Mouse (Mus musculus): Measurements from ENCODE around the gene Vps4a.

The Vps4a gene

DNA sequence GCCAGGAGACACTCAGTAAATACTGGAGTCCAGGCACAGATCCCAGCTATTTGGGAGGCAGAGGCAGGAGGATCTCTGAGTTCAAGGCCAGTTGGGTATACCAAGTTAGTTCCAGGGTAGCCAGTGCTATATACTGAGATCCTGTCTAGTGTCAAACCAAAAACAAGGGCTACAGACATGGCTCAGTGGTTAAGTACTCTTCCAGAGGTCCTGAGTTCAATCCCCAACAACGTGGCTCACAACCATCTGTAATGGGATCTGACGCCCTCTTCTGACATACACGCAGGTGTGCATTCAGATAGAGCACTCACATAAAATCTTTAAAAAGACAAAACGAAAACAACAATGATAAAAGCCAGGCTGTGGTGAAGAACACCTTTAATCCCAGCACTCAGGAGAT, 18.5 kb downstream of the Vps4a start:
- no peak for DNase-seq

DNA sequence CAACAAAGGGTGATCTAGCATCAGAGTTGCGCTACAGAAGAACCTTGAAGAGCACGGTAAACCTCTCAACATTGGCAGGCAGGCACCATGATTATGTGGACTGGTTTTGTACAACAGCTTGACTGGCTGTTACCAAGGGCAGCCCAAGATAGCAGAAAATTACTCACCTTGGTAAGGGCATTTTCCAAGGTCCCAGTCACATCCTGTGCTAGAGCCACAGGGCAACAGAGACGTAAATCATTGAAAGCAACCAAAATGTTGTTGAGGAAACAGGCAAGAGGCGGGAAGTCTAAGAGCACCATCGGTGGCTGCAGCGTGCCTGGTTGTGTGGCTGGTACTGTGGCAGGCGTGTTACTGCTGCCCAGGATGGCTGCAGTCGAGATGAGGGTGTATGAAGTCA, 21.0 kb downstream of the Vps4a start:
- no peak for DNase-seq

DNA sequence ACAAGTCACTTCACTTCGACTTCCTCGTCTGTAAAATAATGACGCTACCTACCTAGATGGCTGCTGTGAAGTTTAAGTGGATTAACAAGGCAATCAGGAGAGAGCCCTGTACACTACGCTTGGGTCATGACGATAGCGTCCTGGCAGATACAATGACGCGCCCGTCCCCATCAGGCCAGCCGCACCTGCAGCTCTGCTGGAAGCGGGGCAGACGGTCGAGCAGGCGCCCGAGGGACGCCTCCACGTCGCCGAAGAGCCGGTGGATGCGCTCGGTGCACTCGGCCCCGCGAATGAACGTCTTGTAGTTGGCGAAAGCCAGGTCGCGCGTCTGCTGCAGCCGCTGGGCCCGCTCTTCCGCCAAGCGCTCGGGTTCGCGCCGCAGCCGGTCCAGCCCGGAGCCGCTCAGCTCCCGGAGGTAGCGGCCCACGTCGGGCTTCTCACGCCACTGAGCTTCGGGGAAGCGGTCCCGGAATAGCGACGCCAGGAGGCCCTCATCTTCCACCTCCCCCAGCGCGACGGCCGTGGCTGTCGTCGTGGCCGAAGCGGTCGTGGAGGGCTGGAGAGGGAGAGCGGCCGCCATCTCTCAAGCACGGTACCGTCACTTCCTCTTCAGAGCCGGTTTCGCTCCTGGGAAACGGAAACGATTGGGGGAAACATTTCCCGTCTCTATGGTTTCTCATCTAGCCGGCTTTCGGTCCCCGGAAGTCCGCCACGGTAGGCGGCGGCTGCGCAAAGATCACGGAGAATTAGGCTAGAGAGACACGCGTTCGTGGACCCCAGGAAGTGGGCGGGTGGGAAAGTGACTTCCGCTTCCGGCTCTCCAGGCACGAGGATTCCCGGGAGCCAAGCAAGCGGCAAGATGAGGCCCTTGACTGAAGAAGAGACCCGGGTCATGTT, 25.3 kb downstream of the Vps4a start, which contains the start of the genes Cog8 and Nip7:
Cog8 (minus strand) TSS at position 614 of the 897 bp plus-strand sequence.
Nip7 (plus strand) TSS at position 802 of the 897 bp plus-strand sequence.
- DNase-seq: peak; percentile 95

DNA sequence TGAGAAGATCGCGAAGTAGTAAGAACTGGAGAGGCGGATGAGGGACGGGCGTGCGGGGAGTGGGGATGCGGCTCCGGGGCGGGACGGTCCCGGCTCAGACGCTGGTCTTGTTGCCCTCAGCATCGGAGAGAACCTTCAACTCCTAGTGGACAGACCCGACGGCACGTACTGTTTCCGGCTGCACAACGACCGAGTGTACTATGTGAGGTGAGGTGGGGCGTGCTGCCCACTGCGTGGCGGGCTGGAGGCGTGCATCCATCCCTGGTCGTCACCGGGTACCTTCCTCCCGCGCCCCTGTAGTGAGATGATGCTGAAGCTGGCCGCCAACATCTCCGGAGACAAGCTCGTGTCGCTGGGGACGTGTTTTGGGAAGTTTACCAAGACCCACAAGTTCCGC, 25.9 kb downstream of the Vps4a start:
- no peak for DNase-seq

DNA sequence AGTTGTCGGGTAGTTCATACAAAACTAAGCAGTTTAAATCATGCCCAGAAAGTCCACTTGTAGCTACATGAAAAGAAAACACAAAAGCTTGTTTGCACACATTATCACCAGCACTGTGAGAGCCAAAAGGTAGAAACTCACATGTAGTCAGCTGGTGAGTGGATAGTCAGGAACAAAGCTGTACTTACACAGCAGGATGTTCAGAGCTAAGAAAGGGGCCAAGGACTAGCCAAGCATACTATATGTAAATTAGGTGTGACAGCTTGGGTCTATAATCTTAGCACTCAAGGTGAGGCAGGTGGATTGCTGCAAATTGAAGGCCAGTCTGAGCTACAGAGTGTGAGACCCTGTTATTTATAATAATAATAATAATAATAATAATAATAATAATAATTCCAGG, 31.6 kb downstream of the Vps4a start:
- DNase-seq: no peak

DNA sequence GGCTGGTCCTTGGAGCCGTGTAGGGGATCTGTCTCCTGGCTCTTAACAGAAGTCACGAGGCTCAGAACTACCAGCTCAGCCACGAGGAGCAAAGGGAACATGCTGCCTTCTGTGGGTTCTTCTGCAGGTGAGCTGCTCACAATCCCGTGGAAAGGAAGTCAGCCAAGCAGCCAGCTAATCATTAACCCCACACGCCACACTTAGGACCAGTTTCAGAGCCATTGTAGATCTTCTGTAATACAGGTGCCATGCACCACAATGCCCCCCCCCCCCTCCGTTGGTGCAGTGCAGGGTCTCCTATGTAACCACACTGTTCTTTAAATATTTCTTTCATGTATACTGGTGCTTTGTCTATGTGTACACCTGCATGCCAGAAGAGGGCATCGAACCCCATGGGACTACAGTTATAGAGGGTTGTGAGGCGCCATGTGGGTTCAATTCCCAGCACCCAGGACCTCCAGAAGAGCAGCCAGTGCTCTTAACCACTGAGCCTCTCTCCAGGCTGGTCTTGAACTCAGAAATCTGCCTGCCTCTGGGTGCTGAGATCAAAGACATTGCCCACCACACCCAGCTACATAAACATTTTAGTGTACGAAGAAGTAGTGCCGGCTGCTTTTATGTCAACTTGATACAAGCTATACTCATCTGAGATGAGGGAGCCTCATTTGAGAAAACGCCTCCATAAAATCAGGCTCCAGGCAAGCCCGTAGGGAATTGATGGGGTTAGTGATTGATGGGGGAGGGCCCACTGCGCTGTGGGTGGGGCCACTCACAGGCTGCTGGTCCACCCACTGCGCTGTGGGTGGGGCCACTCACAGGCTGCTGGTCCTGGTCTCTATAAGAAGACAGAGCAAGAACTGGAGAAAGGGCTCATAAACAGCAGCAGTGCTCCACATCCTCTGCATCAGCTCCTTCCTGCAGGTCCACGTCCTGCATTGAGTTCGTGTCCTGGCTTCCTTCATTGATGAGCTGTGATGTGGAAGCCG, 34.8 kb downstream of the Vps4a start, which contains the start of gene Tmed6:
Tmed6 (minus strand) TSS at position 134 of the 986 bp plus-strand sequence.
- DNase-seq: no peak

DNA sequence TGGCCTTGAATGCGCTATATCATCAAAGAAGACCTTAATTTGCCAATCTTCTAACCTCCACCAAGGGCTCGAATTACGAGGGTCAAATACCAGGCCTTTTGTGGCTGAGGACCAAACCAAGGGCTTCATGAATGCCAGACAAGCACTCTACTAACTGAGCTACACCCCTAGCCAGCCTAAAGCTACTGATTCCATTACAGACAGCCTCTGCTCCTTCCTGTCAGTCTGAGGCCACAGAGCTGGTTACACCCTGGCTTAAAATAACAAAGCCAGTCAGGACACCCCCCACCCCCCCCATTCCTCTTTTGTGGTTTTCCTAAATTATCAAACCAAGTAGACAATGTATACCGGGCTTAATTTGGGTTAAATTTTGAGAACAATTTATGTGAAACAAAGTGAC, 42.7 kb downstream of the Vps4a start:
- DNase-seq: no peak

DNA sequence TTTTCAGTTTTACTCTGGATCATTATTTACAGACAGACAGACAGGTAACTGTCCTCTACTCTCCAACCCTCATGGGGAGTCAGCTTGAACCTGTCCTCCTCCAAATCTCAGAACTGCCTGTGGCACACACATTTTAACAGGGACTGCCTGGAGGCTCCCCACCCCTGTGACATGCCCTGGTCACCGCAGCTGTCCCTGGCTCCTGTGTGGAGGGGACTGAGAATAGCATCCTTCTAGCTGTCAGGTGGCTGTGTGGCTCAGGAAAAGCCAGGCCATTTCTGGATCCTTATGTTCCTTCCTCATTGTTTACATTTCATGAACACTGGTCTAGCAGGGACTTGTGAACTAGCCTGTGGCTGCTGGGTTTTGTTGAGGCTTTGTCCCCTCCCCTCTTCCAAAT, 43.1 kb downstream of the Vps4a start:
- DNase-seq: no peak

DNA sequence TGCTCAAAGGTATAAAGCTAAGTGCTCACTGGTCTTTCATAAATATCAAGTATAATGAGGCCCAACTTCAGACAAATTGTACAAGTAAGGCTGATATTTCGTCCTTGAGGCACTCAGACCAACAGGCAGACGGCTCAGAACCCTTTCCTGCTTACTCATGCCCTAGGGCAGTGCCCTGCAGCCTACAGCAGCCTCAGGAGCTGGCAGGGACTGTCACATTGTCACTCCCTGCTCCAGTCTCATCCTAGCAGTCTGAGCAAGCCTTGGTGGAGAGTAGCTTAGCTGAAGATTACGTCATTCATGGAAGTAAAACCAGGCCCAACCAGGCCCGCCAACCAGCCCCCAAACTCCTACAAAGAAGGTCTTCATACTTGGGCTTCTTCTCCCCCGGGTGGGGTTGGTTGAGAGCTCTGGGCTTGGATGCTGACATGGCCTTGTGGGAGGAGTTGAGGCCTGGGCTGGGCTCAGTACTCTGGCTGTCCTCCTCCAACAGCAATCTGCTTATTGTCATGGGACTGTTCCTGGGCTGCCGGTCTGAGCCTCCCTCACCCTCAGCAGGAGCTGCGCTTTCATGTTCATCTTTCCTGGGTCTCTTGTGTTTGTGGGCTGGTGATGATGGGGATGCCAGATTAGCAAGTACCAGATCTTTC, 45.3 kb downstream of the Vps4a start:
- DNase-seq: no peak

DNA sequence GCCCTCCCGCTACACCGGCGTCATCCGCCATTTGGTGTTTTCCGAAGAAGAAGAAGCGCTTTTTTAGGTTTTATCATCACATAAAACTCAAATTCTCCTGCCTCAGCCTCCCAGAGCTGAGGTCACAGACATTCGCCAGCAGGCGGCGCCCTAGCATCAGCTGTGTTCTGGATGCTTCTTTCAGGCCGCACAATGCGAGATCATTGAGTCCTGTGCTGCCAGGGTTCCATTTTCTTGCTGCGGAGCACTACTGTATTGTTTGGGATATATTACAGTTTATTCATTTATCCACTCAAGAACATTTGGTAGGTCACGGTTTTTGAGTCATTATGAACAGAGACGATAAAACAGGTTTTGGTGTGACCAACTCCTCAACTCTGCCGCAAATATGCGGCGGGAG, 54.3 kb downstream of the Vps4a start:
- DNase-seq: peak; percentile 45

DNA sequence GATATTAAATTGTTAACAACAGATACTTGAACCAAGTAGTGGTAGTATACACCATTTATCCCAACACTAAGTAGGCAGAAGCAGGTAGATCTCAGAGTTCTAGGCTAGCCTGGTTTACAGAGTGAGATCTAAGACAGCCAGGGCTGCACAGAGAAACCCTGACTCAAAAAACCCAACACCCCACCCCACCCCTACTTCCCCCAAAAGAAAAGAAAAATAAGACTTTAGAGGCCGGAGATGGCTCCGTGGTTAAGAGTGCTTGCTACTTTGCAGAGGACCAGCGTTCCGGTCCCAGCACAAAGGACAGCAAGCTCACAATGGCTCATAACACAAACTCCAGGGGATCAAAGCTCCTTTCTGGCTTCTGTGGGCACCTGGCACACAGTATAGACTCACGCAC, 55.0 kb downstream of the Vps4a start:
- no peak for DNase-seq

DNA sequence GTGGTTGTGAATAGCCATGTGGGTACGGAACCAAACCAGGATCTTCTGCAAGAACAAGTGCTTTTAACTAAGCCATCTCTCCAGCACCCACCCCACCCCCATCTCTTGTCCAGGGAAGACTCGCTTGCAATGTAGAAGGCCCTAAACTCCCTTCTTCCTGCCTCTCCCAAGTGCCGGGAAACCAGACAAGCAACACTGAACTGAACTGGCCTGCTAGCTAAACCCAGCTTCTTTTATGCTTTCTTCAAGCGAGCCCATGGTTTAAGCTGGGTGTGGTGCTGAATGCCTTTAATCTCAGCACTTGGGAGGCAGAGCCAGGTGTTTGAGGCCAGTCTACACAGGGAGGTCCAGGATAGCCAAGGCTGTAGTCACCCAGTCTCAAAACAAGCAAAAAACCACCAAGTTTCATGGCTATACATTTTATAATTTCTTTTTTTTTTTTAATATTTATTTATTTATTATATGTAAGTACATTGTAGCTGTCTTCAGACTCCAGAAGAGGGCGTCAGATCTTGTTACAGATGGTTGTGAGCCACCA, 57.6 kb downstream of the Vps4a start:
- DNase-seq: no peak

DNA sequence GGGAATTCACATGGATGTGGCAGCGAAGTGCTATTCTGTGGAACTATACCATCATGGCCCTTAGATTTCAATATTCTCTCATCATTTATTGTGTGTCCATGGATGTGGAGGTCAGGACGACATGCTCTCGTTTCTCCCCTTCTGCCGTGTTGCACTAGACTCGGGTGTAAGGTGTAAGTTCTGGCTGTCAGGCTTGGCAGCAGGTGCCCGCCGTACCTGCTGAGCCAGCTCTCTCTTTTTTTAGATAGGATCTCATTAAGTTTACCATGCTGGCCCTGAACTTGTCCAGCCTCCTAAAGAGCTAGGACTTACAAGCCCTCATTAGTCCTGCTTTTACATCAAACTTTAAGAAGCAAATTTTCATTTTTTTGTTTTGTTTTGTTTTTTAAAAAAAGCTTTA, 59.5 kb downstream of the Vps4a start:
- DNase-seq: no peak

All from thymus, postnatal 14 days (tissue).